Mouse (Mus musculus) spleen, adult 12 weeks (tissue): ENCODE data around the gene Tet2.

Experiments used
- DNase-seq: peaks from one replicate; pipeline ENCODE4 v3.0.0; 2022; ENCODE audit warnings: low spot score

The Tet2 gene

GRCm38 (mm10) chr3:133436279-133436860, 108.6 kb downstream of the Tet2 start:
- no peak for DNase-seq

- DNase-seq: no peak
These were observed 109.2 kb downstream of the Tet2 start for GRCm38 (mm10) chr3:133435774-133436148.

GRCm38 (mm10) chr3:133435141-133435773, 109.7 kb downstream of the Tet2 start:
- no peak for DNase-seq

- no peak for DNase-seq
These were observed 115.4 kb downstream of the Tet2 start for GRCm38 (mm10) chr3:133429394-133430173.

- DNase-seq: no peak
These were observed 116.9 kb downstream of the Tet2 start for GRCm38 (mm10) chr3:133428003-133428402.

GRCm38 (mm10) chr3:133423073-133423472, 121.9 kb downstream of the Tet2 start:
- no peak for DNase-seq

GRCm38 (mm10) chr3:133414747-133415146, 130.2 kb downstream of the Tet2 start:
- DNase-seq: no peak
